Mouse (Mus musculus): ENCODE data around the gene Eml3.
"Not testable (repeated sequence)": the region's sequence is repeated elsewhere in the genome, so short reads cannot be mapped to it uniquely, and the experiment has no call there.

- not testable (repeated sequence) for TF ChIP-seq CTCF (IDR thresholded peaks at IDR 0.05; ENCODE audit: low read depth); EP300 (optimal IDR thresholded peaks at IDR 0.05)
Observed at GRCm38 (mm10) chr19:8896231-8896630, 33.1 kb upstream of the Eml3 start.

All from stomach, postnatal 0 days (tissue).